Mouse (Mus musculus): ENCODE measurements around the gene Scarf2.

Scarf2 gene

DNA sequence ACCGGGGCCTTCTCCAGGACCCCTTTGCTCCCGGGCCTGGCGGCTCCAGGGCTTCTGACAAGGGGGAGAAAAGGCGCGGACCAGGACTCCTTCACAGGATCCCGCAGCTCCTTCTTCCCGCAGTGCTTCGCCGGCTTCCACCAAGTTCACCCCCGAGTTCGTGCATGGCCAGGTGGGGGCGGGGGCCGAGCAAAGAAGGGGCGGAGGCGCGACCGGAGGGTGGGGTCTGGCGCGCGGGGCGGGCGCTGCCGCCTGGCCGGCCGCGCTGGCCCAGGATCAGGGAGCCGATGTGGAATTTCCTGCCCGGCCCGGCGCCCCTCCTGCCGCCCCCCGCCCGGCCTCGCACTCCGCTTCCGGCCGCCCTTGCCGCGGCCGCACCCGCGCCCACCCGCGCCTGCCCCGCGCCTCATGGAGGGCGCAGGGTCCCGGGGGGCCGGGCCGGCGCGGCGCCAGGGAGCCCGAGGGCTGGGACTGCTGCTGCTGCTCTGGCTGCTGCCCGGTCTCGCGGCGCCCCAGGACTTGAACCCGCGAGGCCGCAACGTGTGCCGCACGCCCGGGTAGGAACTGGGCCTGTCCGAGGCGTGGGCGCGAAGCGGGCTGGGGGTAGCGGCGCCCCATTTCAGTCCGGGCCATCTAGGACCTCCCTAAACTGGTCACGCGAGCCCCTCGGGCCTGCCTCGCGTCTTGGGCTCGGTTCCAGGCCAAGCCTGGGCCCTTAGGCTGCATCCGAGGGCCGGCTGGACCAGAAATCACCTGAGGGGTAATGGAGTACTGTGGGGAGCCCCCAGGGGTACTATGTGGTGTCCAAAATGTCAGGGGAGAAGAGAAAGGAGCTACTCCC, at the start of gene Scarf2:
Scarf2 (plus strand) TSS at position 312 of the 841 bp plus-strand sequence.
- DNase-seq (ENCODE audit: low spot score in 2 of 2): peak; percentile 75

DNA sequence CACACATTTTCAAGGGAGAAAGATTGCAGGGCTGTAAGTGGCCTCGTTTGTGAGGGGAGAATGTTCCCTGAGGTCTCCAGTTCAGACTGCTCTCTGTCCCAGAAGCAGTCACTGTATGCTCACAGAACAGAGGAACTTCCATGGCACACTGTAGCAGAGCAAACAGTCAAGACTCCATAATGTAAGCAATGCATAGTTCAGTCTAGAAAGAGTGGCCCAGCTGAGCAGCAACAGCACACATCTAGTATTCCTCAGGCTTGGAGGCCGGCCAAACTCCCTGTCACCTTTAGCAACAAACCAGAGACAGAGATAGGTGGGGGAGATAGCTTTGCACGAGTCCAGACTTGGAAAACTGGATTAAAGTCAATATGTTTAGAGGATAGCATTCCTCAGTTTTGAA, 44.1 kb upstream of the Scarf2 start:
- DNase-seq (ENCODE audit: low spot score in 2 of 2): peak in 1 of 2 experiments; percentile 36

DNA sequence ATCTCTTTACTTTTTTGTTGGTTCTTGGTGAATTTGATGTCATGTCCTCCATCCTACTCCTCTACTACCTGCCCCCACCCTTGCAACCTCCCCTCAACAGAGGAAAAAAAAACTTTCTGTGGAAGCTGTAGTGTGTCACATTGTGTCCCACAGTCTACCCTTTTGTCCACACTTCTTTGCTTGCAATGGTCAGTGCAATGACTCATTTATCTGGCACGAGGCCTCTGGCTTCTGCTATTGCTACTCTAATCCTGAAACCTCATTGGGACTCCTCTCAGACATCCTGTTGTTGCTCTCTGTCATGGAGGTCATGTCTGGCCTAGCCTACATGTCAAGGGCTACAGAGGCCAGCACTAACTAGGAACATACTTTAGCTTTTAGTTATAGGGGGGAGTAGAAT, 43.4 kb upstream of the Scarf2 start:
- DNase-seq (ENCODE audit: low spot score in 2 of 2): no peak

DNA sequence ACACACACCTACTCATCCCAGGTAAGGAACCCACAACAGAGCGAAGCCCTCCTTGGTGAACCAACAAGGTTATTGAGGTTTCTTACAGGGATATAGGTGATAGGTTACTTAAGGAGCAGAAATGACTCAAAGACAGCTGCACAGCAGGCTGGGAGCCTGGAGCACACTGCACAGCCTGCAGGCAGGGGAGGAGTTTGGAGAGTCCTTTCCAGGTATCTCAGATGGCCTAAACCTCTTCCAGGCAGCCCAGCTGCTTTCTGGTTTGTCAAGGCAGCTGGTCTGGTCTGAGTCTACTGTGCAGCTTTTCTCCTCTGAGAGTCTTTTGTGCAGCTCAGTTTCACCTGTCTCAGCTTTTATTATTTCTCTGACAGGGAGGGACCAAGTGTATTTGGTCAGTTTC, 39.3 kb upstream of the Scarf2 start:
- DNase-seq (ENCODE audit: low spot score in 2 of 2): no peak

DNA sequence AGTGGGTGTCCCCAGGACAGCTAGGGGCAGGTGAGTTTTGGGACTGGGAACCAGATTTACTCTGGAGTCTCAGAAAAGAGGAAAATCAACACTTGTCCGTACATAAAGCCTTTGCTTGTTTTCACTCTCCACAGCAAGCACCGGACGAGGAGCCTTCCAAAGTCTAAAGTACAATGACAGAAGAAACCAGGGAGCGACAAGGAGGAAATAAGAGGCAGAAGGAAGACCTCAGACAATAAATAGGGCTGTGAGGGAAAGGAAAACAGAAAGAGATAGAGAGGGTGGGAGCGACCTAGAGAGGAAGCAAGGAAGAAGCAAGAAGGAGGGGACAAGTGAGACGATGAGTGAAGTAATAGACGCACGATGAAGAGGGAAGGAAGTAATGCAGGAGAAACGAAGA, 38.2 kb upstream of the Scarf2 start:
- DNase-seq (ENCODE audit: low spot score in 2 of 2): no peak

DNA sequence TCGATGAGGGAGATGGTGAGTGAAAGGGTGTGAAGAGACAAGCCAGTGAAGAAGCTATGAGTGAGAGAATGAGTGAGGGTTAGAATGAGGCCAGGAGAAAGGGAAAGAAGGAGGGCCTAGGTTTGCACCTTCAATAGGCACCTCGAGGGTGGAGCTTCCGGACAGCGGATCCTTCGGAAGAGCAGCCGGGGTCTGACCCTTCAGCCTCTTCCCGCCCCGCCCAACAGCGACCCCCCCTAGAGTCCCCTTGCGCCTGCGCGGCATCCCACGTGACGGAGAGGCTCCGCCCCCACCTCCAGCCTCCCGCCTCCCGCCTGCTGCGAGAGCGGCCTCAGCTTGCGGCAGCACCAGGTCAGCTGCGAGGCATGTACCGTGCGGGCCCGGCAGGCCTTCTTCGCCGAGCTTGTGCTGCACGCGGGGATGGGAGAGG, 37.7 kb upstream of the Scarf2 start, which contains the start of gene Klhl22:
Klhl22 (plus strand) TSS at position 275 of the 430 bp plus-strand sequence.
- DNase-seq (ENCODE audit: low spot score in 2 of 2): peak; percentile 90 to 94

DNA sequence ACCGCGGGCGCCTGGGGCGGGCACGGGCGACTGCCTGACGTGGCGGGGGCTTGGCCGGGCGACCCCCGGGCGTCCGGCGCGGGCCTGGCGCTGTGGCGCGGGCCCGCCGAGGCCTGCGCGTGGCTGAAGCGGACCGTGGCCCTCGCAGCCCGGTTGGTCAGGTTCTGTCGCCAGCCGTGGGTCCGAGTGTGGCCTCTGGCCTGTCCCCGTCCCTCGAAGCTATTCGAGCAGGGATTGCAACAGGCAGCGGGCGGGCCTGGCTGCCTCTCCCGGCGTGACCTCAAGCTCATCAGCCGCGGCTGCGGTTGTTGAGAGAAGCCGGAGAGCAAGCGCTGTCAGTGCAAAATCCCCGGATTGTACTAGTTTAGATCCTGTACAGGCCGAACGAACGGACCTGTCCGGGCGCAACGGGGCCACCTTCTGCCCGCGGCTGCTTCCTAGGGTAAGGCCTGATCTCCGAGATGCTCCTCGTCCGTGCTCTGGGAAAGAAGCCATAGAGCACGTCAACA, 37.2 kb upstream of the Scarf2 start:
- DNase-seq (ENCODE audit: low spot score in 2 of 2): peak; percentile 43 to 63

DNA sequence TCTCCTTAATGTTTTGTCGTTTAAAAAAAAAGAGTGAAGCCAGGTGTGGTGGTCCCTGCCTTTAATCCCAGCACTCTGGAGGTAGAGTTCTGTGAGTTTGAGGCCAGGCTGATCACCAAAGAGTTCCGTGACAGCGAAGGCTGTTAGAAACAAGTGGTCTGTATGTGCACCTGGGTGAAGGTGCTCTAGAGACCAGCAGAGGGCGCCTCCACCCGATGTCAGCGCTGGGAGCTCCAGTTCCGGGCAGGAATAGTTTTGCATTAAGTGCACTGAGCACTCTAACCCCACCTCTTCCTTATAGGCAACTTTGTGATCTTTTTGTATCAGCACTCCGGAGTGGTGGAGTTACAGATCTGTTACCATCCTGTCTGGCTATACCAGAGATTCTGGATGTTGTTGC, 36.4 kb upstream of the Scarf2 start:
- DNase-seq (ENCODE audit: low spot score in 2 of 2): no peak

DNA sequence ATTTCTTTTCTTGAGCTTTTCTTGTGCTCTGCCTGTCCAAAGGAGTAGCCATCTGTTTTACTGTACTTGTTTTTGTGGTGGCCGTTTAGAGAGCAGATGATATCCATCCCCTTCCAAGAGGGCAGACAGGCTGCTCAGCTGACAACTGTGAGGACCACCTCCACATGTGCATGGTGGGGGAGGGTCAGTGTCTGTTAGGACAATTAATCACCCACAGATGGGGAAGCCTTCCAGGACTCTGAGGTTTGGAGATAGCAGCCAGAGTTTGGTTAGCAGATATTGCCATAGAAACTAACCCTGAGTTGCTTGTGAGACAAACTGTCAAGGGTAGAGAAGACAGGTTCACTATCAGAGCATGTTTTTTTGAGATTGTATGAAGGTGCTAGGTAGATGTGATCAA, 36.0 kb upstream of the Scarf2 start:
- no peak for DNase-seq (ENCODE audit: low spot score in 2 of 2)

DNA sequence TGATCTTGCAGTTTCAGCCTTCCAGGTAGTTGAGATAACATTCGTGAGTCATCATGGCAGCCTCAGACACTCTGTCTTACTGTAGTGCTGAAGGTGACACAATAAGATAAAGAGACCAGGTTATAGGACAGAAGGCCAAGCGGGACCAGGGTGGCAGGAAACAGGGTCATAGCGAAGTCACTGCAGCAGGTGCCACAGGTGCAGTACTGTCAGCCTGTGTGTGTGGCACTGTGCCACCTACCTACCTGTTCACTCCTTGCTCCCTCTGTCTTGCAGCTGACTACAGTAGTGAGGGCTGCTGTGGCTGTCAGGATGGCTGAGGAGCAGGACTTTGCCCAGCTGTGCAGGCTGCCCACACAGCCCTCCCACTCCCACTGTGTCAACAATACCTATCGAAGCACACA, 33.0 kb upstream of the Scarf2 start:
- DNase-seq (ENCODE audit: low spot score in 2 of 2): no peak

DNA sequence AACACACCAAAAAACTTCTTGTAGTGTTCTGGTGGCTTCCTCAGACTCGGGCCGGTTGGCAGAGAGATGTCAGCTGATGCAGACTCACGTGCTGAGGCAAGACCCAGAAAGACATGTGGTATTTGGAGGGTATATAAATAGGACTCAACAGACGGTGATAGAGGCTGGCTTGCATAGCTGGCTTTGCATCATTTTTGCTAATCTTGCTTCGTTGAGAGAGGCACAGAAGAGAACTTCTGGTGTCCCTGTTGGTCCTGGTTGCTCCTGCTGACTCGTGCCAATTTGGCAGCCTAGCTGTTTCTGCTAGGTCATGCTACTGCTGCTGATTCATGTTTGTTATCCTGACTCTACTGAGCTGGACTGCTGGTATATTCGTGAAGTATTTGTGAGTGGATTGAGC, 28.2 kb upstream of the Scarf2 start:
- no peak for DNase-seq (ENCODE audit: low spot score in 2 of 2)

DNA sequence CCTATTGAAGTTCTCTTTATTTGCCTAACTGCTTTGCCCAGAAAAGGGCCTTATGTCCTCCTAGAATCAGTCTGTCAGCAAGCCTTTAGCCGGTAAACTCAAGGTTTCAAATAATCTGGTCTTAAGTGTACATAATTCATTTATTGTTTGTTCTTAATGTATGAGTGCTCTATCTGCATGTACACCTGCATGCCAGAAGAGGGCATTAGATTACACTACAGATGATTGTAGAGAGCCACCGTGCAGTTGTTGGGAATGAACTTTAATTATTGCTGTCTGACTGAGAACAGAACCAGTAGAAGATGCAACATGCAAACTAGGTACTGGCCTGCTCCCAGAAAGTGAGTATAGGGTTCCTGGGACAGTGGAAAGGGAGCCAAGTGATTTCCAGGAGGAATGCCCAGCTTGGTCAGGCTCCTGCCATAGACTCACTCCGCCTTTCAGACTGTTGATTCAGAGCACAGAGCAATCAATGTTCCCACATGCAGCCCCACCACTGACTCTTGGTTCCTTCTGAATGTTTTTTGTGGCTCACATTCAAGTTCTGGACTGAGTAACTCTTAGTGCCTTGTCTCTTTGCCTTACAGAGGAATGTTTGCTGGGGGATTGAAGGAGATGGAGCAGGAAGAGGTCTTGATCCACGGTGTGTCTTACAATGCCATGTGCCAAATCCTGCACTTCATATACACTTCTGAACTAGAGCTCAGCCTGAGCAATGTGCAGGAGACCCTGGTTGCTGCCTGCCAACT, 25.8 kb upstream of the Scarf2 start:
- DNase-seq (ENCODE audit: low spot score in 2 of 2): no peak

DNA sequence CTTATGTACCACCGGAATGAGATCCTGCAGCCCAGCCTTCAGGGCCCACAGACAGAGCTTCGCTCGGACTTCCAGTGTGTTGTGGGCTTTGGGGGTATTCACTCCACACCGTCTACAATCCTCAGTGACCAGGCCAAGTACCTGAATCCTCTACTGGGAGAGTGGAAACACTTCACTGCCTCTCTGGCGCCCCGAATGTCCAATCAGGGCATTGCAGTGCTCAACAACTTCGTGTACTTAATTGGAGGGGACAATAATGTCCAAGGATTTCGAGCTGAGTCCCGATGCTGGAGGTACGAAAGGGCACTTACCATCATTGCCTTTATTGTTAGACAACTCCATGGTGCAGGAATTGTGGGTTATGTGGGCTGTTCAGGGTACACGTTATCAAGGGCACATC, 20.3 kb upstream of the Scarf2 start:
- DNase-seq (ENCODE audit: low spot score in 2 of 2): no peak

DNA sequence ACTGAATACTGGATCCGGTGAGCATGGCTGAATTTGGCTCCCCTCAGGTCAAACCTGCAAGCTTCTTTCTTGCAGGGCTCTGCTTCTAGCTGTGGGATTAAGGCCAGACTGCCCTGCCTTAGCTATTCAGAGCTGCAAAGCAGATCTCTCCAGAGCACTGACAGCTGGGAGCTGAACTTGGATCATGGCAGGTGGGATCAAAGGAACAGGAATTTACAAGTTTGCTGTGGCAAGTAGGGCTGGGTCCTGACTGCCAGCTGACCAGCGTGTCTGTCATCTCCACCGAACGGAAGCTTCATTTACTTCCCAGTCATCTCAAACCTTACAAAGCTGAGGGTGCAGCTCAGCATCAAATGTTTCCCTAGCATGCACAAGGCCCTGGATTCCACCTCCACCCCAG, 18.9 kb upstream of the Scarf2 start:
- no peak for DNase-seq (ENCODE audit: low spot score in 2 of 2)

DNA sequence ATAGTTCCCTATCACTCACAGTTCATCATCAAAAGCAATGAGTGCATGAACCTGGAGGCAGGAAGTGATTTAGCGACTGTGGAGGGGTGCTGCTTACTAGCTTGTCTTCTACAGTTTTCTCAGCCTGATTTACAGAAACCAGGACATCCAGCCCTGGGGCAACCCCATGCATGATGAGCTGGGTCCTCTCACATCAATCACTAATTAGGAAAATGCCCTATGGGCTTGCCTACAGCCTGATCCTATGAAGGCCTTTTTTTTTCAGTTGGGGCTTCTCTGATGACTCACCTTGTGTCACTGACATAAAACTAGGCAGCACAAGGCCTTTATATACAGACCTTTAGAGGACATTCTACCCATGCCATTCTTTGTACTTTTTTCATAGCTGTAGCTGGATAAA, 17.4 kb upstream of the Scarf2 start:
- DNase-seq (ENCODE audit: low spot score in 2 of 2): no peak

DNA sequence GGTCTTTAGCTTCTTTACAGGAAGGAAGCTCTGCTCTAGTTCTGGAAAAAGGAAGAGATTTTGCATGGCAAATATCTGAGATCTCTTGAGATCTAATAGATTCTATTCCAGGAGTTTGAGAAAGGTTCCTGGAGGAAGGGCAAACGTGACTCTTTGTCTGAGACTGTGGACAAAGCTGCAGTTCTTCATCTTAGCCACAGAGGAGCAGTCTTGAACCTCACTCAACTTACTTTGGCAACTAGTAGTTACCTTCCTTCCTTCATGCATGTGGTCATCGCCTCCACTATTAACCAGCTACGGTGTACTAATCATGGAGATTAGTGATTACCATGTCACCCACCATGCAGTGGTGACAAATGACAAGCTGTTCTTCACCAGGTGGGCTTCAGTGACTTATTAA, 11.7 kb upstream of the Scarf2 start:
- DNase-seq (ENCODE audit: low spot score in 2 of 2): no peak

DNA sequence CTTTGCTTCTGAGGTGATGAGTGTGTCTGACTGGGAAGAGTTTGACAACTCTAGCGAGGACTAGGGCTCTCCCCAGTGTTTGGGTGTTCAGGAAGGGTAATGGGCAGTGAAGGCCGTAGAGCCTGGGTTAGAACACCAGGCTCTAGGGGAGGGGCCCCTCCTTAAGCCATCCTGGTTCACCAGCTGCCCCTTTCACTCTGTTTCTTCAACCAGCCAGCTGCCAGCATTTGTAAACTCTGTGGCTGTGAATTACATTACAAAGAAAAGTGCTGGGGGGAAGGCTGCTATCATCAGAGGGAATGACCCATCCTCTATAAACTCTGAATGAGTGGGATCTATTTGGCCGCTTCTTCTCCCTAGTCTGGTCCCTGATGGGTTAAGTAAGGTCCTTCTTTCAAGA, 4.4 kb upstream of the Scarf2 start:
- DNase-seq (ENCODE audit: low spot score in 2 of 2): no peak

DNA sequence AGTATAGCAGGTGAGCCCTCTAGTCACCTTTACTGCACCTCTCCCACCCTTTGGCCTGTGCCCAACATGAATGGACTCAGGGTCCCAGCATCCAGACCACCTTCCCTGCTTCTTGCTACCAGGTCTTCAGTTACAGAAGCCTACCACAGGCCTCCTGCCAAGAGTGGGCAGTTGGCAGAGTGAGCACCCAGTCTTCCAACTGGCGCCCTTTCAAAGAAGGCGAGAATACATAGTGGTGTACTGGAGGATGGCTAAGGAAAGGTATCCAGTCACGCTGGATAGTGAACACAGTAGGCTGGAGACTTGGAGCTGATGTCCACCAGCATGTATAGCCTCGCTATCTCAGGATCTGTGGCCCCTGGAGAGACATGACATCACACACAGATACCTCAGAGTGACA, 3.0 kb upstream of the Scarf2 start:
- no peak for DNase-seq (ENCODE audit: low spot score in 2 of 2)

DNA sequence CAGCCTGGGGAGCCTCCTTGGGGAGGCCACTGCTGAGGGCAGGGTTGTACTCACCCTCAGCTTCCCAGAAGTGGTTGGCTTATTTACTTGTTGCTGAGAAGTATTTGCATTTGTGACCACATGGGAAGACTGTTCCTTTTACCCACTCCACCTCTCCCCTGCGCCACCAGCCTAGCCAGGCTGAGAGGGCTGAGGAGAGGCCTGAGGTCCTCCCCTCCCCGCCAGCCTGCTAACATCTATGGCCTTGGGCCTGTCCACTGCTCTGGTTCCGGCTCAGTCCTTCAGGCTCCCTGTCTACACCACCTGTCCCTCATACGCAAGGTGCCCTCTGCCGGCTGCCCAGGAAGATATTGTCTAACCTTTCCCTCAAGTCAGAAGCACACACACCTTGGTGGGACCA, 1.4 kb upstream of the Scarf2 start:
- DNase-seq (ENCODE audit: low spot score in 2 of 2): no peak

DNA sequence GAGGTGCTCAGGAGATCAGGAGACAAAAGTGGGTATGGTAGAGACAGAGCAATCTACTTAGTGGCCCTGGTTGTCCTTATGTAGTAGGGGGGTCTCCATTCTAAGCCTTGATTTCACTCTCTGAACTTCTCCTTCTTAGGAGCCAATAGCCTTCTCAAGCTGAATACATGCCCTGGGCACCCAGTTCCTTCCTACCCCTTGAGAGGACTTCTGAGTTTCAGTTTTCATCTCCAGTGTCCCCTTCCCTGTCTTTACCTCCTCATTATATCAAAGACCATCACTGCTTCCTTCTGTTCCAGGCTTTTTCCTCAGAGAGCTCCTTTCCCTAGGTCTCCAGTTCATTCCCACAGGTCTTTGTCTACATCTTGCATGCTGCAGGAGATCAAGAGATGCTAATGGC, 563 bp upstream of the Scarf2 start:
- DNase-seq (ENCODE audit: low spot score in 2 of 2): no peak

DNA sequence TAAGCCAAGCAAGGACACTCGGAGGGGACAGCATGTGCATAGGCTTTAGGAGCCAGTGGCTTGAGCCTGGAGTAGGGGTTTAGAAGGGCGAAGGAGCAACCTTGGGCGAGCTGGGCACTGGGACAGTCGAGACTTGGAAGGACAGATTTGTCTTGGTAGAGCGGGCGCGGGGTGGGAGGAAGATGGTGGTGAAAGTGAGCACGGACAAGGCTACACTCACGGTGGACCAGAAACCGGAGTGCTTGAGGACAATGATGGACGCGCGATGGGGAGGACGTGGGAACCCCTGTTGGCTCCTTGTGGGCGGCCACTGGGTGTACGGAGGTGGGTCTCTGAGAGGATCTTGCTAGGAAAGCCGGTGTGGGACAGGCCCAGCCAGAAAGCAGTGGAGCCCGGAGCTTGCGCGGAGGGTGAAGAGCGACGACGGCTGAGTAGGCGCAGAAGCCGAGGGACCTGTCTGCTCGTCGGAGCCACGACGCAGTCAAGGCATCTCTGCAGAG, 780 bp downstream of the Scarf2 start:
- no peak for DNase-seq (ENCODE audit: low spot score in 2 of 2)

DNA sequence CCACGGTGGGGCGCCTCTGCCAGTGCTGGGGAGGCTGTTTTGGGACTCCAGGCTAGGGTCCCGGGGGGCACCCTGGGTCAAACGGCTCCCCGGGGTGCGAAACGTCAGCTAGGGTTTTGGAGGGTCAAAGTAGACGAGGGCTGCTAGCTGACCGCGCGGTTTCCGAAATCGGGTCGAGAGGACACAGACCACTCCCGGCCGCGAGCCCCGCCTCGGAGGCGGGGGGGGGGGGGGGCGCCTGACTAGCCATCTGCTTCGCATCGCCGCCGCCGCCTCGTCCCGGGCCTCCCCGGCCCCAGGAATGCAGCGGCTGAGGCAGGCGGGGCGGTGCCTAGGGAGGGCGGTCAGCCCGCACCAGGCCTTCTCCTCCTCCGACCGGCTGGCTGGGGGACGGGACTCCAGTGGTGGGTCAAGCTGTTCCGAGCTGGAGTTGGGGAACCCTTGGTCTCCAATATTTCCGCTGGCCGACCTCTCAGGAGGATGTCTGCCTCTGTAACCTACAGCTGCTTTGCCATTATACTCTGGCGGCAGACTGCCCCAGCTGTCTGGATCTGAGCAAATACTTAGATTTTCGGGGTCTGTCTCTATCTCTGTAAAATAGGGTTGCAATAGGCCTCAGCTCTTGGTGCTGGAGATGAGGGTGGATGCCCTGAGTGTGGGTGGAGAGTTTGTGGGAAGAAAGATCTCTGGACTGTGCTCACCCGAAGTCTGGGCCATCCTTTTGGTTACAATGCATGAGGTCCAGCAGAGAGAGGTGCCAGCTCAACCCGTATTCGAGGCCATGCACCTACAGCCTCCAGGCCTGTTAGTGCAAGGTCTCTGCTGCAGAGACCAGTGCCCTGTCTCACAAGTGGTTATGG, 1.5 kb downstream of the Scarf2 start:
- peak; percentile 78 to 80 for DNase-seq (ENCODE audit: low spot score in 2 of 2)
